Mouse (Mus musculus): ENCODE data around the gene Rnf222.

Rnf222 gene

GRCm38 (mm10) chr11:68888253-68888652 lies at the start of gene Rnf222:
Gene Rnf222, plus strand, starts transcription at chr11:68888553.
- in situ Hi-C loops (cut with MboI; ENCODE audit: low sequenced_read_pairs) = no loop called here

GRCm38 (mm10) chr11:68839606-68840005 lies 48.7 kb upstream of the Rnf222 start:
- in situ Hi-C loops (cut with MboI; ENCODE audit: low sequenced_read_pairs) = no loop called here

GRCm38 (mm10) chr11:68850862-68851261 lies 37.5 kb upstream of the Rnf222 start:
- in situ Hi-C loops (cut with MboI; ENCODE audit: low sequenced_read_pairs) = no loop called here

DNA sequence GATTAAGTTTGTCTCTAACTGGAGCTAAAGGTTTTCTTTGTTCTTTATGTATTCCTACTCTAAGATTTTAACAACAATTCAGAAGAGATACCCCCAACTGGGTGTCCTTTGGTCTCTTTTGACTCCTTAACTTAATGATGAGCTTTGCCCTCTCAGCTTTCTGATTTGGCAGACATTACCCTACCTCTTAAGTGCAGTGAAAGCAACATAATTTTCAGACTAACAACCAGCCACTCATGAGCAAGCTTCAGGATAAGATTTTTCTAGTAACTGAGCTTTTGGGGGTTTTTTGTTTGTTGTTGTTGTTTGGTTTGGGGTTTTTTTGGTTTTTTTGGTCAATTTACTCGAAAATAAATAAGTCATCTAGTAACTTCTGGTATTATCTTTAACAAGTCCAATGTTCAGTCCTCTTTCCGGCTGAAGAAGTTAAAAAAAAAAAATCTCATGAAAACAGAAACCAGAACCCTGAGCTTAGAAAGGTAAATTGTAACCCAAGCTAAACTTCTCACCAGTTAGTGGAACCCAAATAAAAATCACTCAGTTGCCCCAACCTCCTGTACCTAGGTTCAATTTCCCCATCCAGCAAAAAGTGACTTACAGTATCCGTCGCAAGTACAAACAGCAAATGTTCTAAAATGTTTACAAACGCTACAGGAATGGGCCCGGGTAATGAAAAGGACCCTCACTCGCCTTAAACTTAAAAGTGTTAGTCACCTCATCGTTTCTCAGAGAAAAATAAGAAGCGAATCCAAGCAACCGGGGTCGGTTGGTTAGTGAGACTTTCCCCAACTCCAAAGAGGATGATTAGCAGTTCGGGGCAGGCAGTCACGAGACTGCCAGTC lies 36.5 kb upstream of the Rnf222 start:
- in situ Hi-C loops (cut with MboI; ENCODE audit: low sequenced_read_pairs) = no loop called here

GRCm38 (mm10) chr11:68852486-68852901 lies 35.9 kb upstream of the Rnf222 start:
- in situ Hi-C loops (cut with MboI; ENCODE audit: low sequenced_read_pairs) = no loop called here

GRCm38 (mm10) chr11:68852932-68853409 lies 35.4 kb upstream of the Rnf222 start:
- in situ Hi-C loops (cut with MboI; ENCODE audit: low sequenced_read_pairs) = no loop called here

GRCm38 (mm10) chr11:68853611-68854401 lies 34.5 kb upstream of the Rnf222 start:
- in situ Hi-C loops (cut with MboI; ENCODE audit: low sequenced_read_pairs) = no loop called here

DNA sequence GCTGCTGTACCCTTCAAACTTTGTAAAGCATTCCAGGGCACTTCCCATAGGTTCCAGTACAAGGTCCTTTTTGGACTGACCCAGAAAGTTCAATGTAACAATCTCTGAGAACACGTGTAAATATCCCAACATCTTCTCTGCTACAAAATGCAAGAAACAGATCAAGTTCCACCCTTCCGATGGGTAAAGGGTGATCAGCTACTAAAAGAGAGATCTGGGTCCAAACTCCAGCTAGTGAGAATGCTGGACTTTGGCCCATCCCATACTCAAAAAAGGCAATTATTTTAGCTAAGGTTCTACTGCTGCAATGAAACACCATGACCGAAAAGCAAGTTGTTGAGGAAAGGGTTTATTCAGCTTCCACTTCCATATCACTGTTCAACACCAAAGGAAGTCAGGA lies 33.7 kb upstream of the Rnf222 start:
- in situ Hi-C loops (cut with MboI; ENCODE audit: low sequenced_read_pairs) = no loop called here

GRCm38 (mm10) chr11:68857329-68857728 lies 31.0 kb upstream of the Rnf222 start:
- in situ Hi-C loops (cut with MboI; ENCODE audit: low sequenced_read_pairs) = no loop called here

DNA sequence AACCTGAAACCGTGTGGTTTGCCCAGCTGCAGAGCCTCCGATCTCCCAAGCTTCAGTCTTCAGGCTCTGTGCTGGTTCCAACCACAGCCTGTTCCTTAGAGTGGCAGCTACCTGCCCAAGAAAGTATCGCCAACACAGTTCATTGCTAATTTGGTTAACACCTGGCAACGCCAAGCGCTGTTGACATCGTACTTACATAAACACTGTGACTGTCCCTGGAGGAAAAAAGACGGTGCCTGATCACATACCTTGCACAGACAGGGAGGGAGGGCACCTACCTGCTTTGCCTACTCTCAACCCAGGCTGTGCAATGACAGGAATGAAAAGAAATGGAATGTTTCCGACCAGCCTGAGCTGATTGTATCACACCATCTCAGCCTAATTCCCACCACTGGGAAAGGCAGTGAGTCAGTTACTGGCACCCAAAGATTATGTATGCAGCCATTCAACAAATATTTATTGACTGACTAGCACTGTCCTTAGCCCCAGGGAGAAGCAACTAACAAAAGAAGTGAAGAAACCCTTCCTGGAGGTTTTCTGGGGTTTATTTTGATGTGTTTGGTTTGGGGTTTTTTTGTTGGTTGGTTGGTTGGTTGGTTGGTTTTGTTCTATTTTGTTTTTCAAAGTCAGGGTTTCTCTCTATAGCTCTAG lies 28.3 kb upstream of the Rnf222 start:
- in situ Hi-C loops (cut with MboI; ENCODE audit: low sequenced_read_pairs) = no loop called here

DNA sequence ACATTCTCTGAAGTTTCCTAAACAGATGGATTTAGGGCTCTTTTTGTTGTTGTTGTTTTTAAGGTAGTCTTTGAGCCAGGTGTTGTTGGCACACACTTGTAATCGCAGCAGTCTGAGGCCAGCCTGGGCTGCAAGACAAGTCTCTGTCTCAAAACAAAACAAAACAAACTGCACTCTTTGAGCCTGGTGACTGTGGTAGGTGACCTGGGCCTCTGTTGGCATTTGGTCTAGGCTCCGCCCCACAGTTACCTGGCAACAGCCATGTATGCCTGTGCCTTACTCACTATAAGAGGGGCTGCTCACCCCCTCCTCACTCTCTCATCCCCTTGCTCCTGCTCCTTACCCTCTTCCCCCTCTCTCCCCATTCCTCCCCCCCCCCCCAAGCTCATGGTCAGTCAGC lies 26.1 kb upstream of the Rnf222 start:
- in situ Hi-C loops (cut with MboI; ENCODE audit: low sequenced_read_pairs) = no loop called here

GRCm38 (mm10) chr11:68863631-68864091 lies 24.7 kb upstream of the Rnf222 start:
- in situ Hi-C loops (cut with MboI; ENCODE audit: low sequenced_read_pairs) = no loop called here

DNA sequence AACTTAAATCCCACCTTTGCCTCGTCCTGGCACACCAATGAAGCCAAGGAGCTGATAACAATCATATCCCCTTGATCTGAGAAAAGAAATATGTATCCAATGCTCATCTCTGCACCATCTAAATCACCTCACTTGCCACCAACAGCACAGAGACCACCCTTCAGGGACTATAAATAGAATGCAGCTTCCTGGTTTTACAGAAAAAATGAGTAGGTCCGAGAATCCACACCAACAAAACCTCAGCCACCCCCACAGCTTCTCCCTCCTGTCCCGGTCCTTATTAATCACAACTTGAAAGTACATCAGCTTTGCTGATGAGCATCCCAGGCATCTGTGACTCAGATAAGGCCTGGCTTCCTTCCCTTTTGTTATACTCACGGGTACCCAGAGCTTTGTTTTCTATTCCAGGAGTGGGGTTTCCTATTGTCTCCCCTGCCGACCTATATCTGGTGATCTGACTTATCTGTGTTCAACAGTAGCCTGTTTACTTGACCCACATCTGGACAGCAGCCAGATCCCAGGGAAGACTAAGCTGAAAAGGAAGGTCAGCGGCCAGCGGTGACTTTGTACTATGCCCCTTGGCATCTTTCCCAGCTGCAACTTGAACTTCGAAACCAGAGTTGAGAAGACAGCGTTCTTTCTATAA lies 23.7 kb upstream of the Rnf222 start:
- in situ Hi-C loops (cut with MboI; ENCODE audit: low sequenced_read_pairs) = no loop called here

GRCm38 (mm10) chr11:68871277-68871676 lies 17.1 kb upstream of the Rnf222 start:
- in situ Hi-C loops (cut with MboI; ENCODE audit: low sequenced_read_pairs) = no loop called here

- in situ Hi-C loops (cut with MboI; ENCODE audit: low sequenced_read_pairs) = no loop called here
These were observed 16.6 kb upstream of the Rnf222 start, which contains the start of gene Ndel1 for GRCm38 (mm10) chr11:68871748-68872147. Gene Ndel1, minus strand, starts transcription at chr11:68871858.

DNA sequence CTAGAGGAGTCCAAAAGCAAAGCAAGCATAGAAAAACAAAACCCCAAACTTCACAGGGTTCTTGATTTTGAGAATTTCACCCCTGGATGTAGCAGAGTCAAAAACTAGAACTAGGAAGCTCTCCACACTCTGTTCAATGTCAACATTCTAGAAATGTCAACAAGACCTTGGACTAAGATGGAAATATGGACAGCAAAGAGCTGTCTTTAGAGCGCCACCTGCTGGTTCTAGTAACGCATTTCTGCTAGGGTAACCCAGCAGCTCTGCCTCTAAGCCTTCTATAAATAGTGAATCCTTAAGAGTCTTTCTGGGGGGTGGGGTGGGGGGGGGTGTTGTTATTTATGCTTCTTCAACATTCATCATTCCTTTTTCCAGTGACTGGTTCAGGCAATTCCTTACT lies 13.5 kb upstream of the Rnf222 start:
- in situ Hi-C loops (cut with MboI; ENCODE audit: low sequenced_read_pairs) = no loop called here

GRCm38 (mm10) chr11:68878811-68879210 lies 9.5 kb upstream of the Rnf222 start:
- in situ Hi-C loops (cut with MboI; ENCODE audit: low sequenced_read_pairs) = no loop called here

DNA sequence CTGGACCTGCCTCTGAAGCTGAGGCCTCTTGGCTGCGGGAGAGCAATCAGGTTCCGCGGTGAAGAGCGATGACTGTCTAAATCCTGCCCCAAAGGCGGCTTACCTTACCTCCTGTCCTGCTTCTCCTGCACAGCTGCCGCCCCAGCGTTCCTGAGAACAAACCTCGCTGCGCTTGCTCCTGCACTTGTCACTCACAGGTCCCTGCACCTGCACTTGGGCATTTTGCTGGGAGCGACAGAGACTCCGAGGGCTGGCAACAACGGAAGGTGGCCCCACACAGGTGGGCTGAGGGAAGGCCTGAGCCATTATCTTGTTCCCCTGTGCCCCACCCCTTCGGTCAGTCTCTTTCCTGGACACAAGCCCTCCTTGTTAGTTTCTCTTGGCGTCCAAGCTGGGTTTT lies 6.2 kb upstream of the Rnf222 start:
- in situ Hi-C loops (cut with MboI; ENCODE audit: low sequenced_read_pairs) = no loop called here

GRCm38 (mm10) chr11:68883843-68884242 lies 4.5 kb upstream of the Rnf222 start:
- in situ Hi-C loops (cut with MboI; ENCODE audit: low sequenced_read_pairs) = no loop called here

DNA sequence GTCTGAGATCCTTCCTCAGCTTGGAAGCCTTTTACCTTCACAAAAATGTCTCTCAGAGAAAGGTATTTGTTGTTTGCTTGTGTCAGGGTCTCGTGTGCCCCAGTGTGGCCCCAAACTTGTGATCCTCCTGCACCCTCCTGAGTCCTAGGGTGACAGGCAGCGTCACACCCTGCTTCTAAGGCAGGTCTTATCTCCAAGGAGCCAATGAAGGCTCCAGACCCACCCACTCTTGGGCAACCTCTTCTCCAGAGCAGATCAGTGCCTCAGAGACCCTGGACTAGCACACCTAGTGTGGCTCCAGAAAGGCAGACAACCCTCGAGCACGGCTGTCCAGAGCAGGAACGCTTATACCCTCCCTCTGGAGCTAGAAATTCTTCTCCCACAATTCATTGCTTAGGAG lies 4.0 kb upstream of the Rnf222 start:
- in situ Hi-C loops (cut with MboI; ENCODE audit: low sequenced_read_pairs) = no loop called here

DNA sequence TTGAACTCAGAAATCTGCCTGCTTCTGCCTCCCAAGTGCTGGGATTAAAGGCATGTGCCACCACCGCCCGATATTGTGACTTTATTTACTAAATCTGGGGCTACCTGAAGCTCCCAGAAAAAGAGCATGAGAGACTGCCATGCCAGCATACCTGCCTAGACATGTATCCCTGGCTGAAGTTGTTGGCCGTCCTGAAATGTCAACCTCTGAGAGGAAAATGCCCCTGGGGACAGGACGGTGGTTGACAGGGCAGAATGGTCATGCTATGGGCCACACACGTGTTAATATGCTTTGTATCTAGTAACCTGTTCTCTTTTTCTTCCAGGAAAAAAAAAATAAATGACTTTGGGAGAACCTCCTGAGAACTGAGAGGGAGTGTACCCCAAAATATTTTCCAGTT lies 2.3 kb upstream of the Rnf222 start:
- in situ Hi-C loops (cut with MboI; ENCODE audit: low sequenced_read_pairs) = no loop called here

All from CH12F3 (cell line).